In genomic region chr5:100304403-100304802, GRCm38 (mm10) we compare ENCODE assay signal across 13 mouse cellular contexts.
DNase-seq lines count a peak whose midpoint lies in the region; ATAC-seq and TF ChIP-seq lines count a peak whose summit lies in the region.
"Had no signal": no experiment of that assay in that cellular context is flagged by ENCODE, and none has a peak within 500 bp of the region (broad histone marks: within the 10 kb centered on the region; RNA-seq: fewer than 3 reads in every experiment).

No protein-coding gene starts in this region.

- DNase-seq in adrenal gland, adult 2 months: peak; percentile 14
- DNase-seq in adrenal gland, postnatal 4 days (ENCODE audit: low spot score in 2 of 2): no peak
- DNase-seq in heart, postnatal 4 days: peak; percentile 12
- DNase-seq in heart, adult 18-20 months: no peak
- peak; percentile 81 for DNase-seq in lung, embryonic 14.5 days
- no peak for DNase-seq in lung, adult 2 months
- DNase-seq in retina, postnatal 1 day: peak; percentile 54
- no peak for DNase-seq in spleen, adult 18-20 months
- DNase-seq: gastrocnemius, postnatal 36 days; right cerebral cortex, postnatal 4 days; thymus, postnatal 25 days had no signal

- WGBS in lung, embryonic 14.5 days: 65% methylated on average over 3 of the region's 3 CpGs
- 60% methylated on average over 3 of the region's 3 CpGs for WGBS in lung, adult 2 months

- H3K4me1 ChIP-seq in lung, embryonic 14.5 days (ENCODE audit: insufficient read depth): 0 out of 2 replicates have a peak, but pooled peaks cover 3% of the 10 kb centered on the region
- no peaks in the 10 kb centered on the region for H3K4me1 ChIP-seq in lung, adult 2 months (ENCODE audit: control insufficient read depth, insufficient read depth, low read length)
- H3K4me1 ChIP-seq: embryonic facial prominence, embryonic 12.5 days had no signal

- H3K36me3 ChIP-seq in lung, embryonic 14.5 days (ENCODE audit: insufficient read depth): no peaks in the 10 kb centered on the region
- H3K36me3 ChIP-seq: embryonic facial prominence, embryonic 12.5 days had no signal

- H3K9me3 ChIP-seq in lung, embryonic 14.5 days (ENCODE audit: low read depth, low read length): no peaks in the 10 kb centered on the region
- H3K9me3 ChIP-seq: embryonic facial prominence, embryonic 12.5 days had no signal

- H3K4me3 ChIP-seq in lung, embryonic 14.5 days (ENCODE audit: low read depth, low read length): no peak overlapping the region
- no peak overlapping the region for H3K4me3 ChIP-seq in lung, adult 2 months (replicated peaks; ENCODE audit: extremely low read depth, low read depth, low read length)
- H3K4me3 ChIP-seq: embryonic facial prominence, embryonic 12.5 days; myocyte had no signal

- no peak overlapping the region for H3K9ac ChIP-seq in lung, embryonic 14.5 days
- H3K9ac ChIP-seq: embryonic facial prominence, embryonic 12.5 days had no signal

- no peak overlapping the region for H3K4me2 ChIP-seq in lung, embryonic 14.5 days
- H3K4me2 ChIP-seq: embryonic facial prominence, embryonic 12.5 days had no signal

- TF ChIP-seq CTCF in lung, embryonic 14.5 days (IDR thresholded peaks at IDR 0.05; ENCODE audit: low read depth): peak; percentile 71
- TF ChIP-seq CTCF in lung, adult 2 months (IDR thresholded peaks at IDR 0.05; ENCODE audit: insufficient read depth, low read length): no peak

- TF ChIP-seq POLR2A in lung, adult 2 months (IDR thresholded peaks at IDR 0.05; ENCODE audit: borderline replicate concordance, extremely low read depth, low read depth, low read length): no peak

- no peak for ATAC-seq in lung, embryonic 14.5 days (ENCODE audit: insufficient read depth)

- no peak overlapping the region for H3K27ac ChIP-seq in lung, embryonic 14.5 days (ENCODE audit: low read depth)
- H3K27ac ChIP-seq: embryonic facial prominence, embryonic 12.5 days had no signal

- no peaks in the 10 kb centered on the region for H3K27me3 ChIP-seq in lung, embryonic 14.5 days (ENCODE audit: insufficient read depth, low read length)
- H3K27me3 ChIP-seq: embryonic facial prominence, embryonic 12.5 days had no signal

Comparison
In these comparisons a context has a peak if more than half of its experiments do, and no peak if none do; other contexts are left out.
1. DNase-seq: peak in adrenal gland, adult 2 months (single experiment), heart, postnatal 4 days (single experiment), lung, embryonic 14.5 days (single experiment) and retina, postnatal 1 day (single experiment); none in adrenal gland, postnatal 4 days (0 of 2), heart, adult 18-20 months (0 of 2), lung, adult 2 months (single experiment) and spleen, adult 18-20 months (0 of 2).